Mouse (Mus musculus): Measurements from ENCODE around the gene Gphb5. TPM values are rescaled to one million over a fixed set of nuclear protein-coding genes. Genes with fewer than 3 reads are reported as not detected.

The Gphb5 gene
- not detected in 2 replicates for polyA plus RNA-seq (2012; ENCODE audit: low replicate concordance)

DNA sequence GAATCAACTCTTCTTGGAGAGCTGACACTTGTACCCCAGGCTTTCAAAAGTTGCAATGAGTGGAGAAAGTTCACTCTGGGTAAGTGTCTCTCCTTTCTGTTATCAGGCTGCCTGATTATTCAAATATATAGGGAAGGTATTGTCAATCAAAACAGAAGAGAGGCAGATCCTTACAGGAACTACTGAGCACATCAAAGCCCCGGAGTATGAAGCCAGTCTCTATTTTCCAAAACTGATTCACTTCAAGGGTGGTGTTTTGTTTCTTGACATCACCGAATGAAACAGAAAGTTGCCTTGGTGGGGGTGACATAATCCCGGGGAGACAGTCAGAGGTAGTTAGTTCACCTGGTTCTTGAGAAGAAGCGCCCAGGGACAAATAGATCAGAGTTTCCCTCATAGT is at the start of gene Gphb5:
Gene Gphb5 (minus strand): TSS at position 101 of the 400 bp plus-strand sequence.

Other genes starting within 250 kb of the Gphb5 start
- gene Kcnh5, start 239.4 kb downstream of the Gphb5 start, polyA plus RNA-seq (2012; ENCODE audit: low replicate concordance) = not detected in 2 replicates
- 0.74 and 2.0 TPM in 2 replicates for gene Rhoj, start 108.5 kb downstream of the Gphb5 start, polyA plus RNA-seq (2012; ENCODE audit: low replicate concordance)
- 69.9 and 79.4 TPM in 2 replicates for gene Ppp2r5e, start 179.5 kb upstream of the Gphb5 start, polyA plus RNA-seq (2012; ENCODE audit: low replicate concordance)